Mouse (Mus musculus) hindbrain, embryonic 11.5 days (tissue): Measurements from ENCODE around the gene Ccdc6. TPM values are rescaled to one million over a fixed set of nuclear protein-coding genes. Genes with fewer than 3 reads are reported as not detected.

Source experiments
- ATAC-seq: fragments of 200-750 bp; cut with Nextera tagmentation; 2 replicates; pipeline ENCODE4 v1.8.0; 2017; ENCODE audit warnings: mild to moderate bottlenecking, moderate TSS enrichment, moderate library complexity; ENCODE audit not compliant: low FRiP score
- DNase-seq: peaks from one replicate; pipeline ENCODE4 v3.0.0-alpha.2; 2015; ENCODE audit warnings: low spot score
- H3K27ac ChIP-seq: fragments of 300-500 bp; sonication (generic); 2 replicates; pipeline ENCODE4 v1.5.1; 2014; ENCODE audit warnings: mild to moderate bottlenecking, low read depth, low read length
- H3K27me3 ChIP-seq: fragments of 300-500 bp; sonication (generic); 2 replicates; pipeline ENCODE4 v1.6.1; 2014; ENCODE audit warnings: mild to moderate bottlenecking, low read length, moderate library complexity, mixed read lengths; ENCODE audit not compliant: control insufficient read depth, insufficient read depth
- H3K36me3 ChIP-seq: fragments of 300-500 bp; sonication (generic); 2 replicates; pipeline ENCODE4 v1.6.1; 2014; ENCODE audit warnings: mild to moderate bottlenecking, low read length, moderate library complexity, mixed read lengths; ENCODE audit not compliant: control insufficient read depth, insufficient read depth
- H3K4me1 ChIP-seq: fragments of 300-500 bp; sonication (generic); replicated peaks from 2 replicates; pipeline ENCODE4 v1.6.1; 2014; ENCODE audit warnings: low read length, mixed read lengths; ENCODE audit not compliant: control insufficient read depth, insufficient read depth
- H3K4me2 ChIP-seq: fragments of 300-500 bp; sonication (generic); replicated peaks from 2 replicates; pipeline ENCODE4 v1.6.1; 2014; ENCODE audit warnings: mild to moderate bottlenecking, low read depth, low read length
- H3K4me3 ChIP-seq: fragments of 300-500 bp; sonication (generic); 2 replicates; pipeline ENCODE4 v1.5.1; 2014; ENCODE audit warnings: low read depth, low read length
- H3K9ac ChIP-seq: fragments of 300-500 bp; sonication (generic); 2 replicates; pipeline ENCODE4 v1.6.1; 2014; ENCODE audit warnings: low read depth, low read length
- H3K9me3 ChIP-seq: fragments of 300-500 bp; sonication (generic); 2 replicates; pipeline ENCODE4 v1.6.1; 2016; ENCODE audit warnings: low read length; ENCODE audit not compliant: control insufficient read depth
- WGBS: fragments of 180-500 bp; shearing (Covaris S2); extraction: QIAGEN DNeasy Blood & Tissue Kit; methylation state at CpG from one replicate; pipeline ENCODE4 v1.1.7; 2014; 5-methylcytosine and 5-hydroxymethylcytosine counted together
- polyA plus RNA-seq: library from polyadenylated mRNA; unstranded; fragments of >200 nt; fragmentation: Nextera tagmentation; extraction: Ambion mirVana; gene quantifications from 2 replicates; pipeline ENCODE4 v1.2.1, GENCODE M21; 2014

The Ccdc6 gene
- polyA plus RNA-seq, 1 experiment from 2014 or later: 27.8 TPM

GRCm38 (mm10) chr10:70098626-70099025, 1.7 kb downstream of the Ccdc6 start:
- Histone ChIP-seq H3K4me1 (peaks cover 5% of the 10 kb centered on the region; the same call in 1 of the 2 replicates), H3K27me3 (no peaks in the 10 kb centered on the region), H3K4me2 (peak overlapping the region; percentile 98), H3K27ac (no peak overlapping the region), H3K9me3 (no peaks in the 10 kb centered on the region), H3K36me3 (no peaks in the 10 kb centered on the region), H3K4me3 (peak overlapping the region; percentile 79), H3K9ac (peak overlapping the region; percentile 87)
- 15% methylated on average over 6 of the region's 6 CpGs for WGBS
- DNase-seq (no peak), ATAC-seq (no peak)

- peak overlapping the region; percentile 79; the same call in 1 of the 2 replicates for H3K4me3 ChIP-seq
- no peaks in the 10 kb centered on the region for H3K9me3 ChIP-seq
- no peak overlapping the region for H3K27ac ChIP-seq
- 33% methylated on average over 8 of the region's 8 CpGs for WGBS
- ATAC-seq: no peak
- peaks cover 5% of the 10 kb centered on the region; the same call in 1 of the 2 replicates for H3K4me1 ChIP-seq
- H3K9ac ChIP-seq: peak overlapping the region; percentile 87; the same call in 1 of the 2 replicates
- DNase-seq: no peak
- H3K27me3 ChIP-seq: no peaks in the 10 kb centered on the region
- no peaks in the 10 kb centered on the region for H3K36me3 ChIP-seq
- H3K4me2 ChIP-seq: peak overlapping the region; percentile 98
These were observed 2.1 kb downstream of the Ccdc6 start for GRCm38 (mm10) chr10:70099052-70099451.

GRCm38 (mm10) chr10:70102086-70102485, 5.2 kb downstream of the Ccdc6 start:
- Histone ChIP-seq H3K36me3 (no peaks in the 10 kb centered on the region), H3K9ac (no peak overlapping the region), H3K27me3 (no peaks in the 10 kb centered on the region), H3K9me3 (no peaks in the 10 kb centered on the region), H3K4me3 (no peak overlapping the region), H3K4me1 (peaks cover 5% of the 10 kb centered on the region; the same call in 1 of the 2 replicates), H3K27ac (no peak overlapping the region), H3K4me2 (no peak overlapping the region)
- WGBS: 98% methylated on average over 4 of the region's 4 CpGs
- no peak for DNase-seq
- ATAC-seq: no peak

GRCm38 (mm10) chr10:70108016-70108415, 11.1 kb downstream of the Ccdc6 start:
- Histone ChIP-seq H3K4me3 (no peak overlapping the region), H3K4me2 (no peak overlapping the region), H3K27me3 (no peaks in the 10 kb centered on the region), H3K9me3 (no peaks in the 10 kb centered on the region), H3K9ac (no peak overlapping the region), H3K4me1 (no peaks in the 10 kb centered on the region), H3K27ac (no peak overlapping the region), H3K36me3 (no peaks in the 10 kb centered on the region)
- no peak for ATAC-seq
- WGBS: 64% methylated on average over 10 of the region's 13 CpGs
- DNase-seq: no peak

- no peaks in the 10 kb centered on the region for H3K27me3 ChIP-seq
These were observed 13.1 kb downstream of the Ccdc6 start for GRCm38 (mm10) chr10:70109974-70110373.

GRCm38 (mm10) chr10:70110815-70111214, 13.9 kb downstream of the Ccdc6 start:
- ATAC-seq (no peak), DNase-seq (no peak)
- Histone ChIP-seq H3K4me2 (no peak overlapping the region), H3K9me3 (no peaks in the 10 kb centered on the region), H3K27me3 (no peaks in the 10 kb centered on the region), H3K27ac (no peak overlapping the region), H3K4me3 (no peak overlapping the region), H3K36me3 (no peaks in the 10 kb centered on the region), H3K9ac (no peak overlapping the region), H3K4me1 (no peaks in the 10 kb centered on the region)
- 94% methylated on average over 7 of the region's 7 CpGs for WGBS

More at GRCm38 (mm10) chr10:70109974-70110373, 13.1 kb downstream of the Ccdc6 start:
- Histone ChIP-seq H3K9me3 (no peaks in the 10 kb centered on the region), H3K4me3 (no peak overlapping the region), H3K4me1 (no peaks in the 10 kb centered on the region), H3K27ac (no peak overlapping the region), H3K4me2 (no peak overlapping the region), H3K36me3 (no peaks in the 10 kb centered on the region), H3K9ac (no peak overlapping the region)
- WGBS: 78% methylated on average over 5 of the region's 5 CpGs
- DNase-seq: no peak
- ATAC-seq: no peak

- Histone ChIP-seq H3K4me2 (no peak overlapping the region), H3K4me1 (no peaks in the 10 kb centered on the region), H3K27me3 (no peaks in the 10 kb centered on the region), H3K9me3 (no peaks in the 10 kb centered on the region), H3K27ac (no peak overlapping the region), H3K4me3 (no peak overlapping the region), H3K9ac (no peak overlapping the region), H3K36me3 (no peaks in the 10 kb centered on the region)
- DNase-seq (no peak), ATAC-seq (no peak)
- 93% methylated on average over 6 of the region's 6 CpGs for WGBS
These were observed 14.7 kb downstream of the Ccdc6 start for GRCm38 (mm10) chr10:70111643-70112042.

GRCm38 (mm10) chr10:70114048-70114635, 17.2 kb downstream of the Ccdc6 start:
- H3K27me3 ChIP-seq: no peaks in the 10 kb centered on the region
- no peaks in the 10 kb centered on the region for H3K36me3 ChIP-seq
- H3K4me1 ChIP-seq: no peaks in the 10 kb centered on the region
- H3K4me3 ChIP-seq: no peak overlapping the region
- WGBS: 89% methylated on average over 8 of the region's 8 CpGs
- no peak overlapping the region for H3K4me2 ChIP-seq
- no peak overlapping the region for H3K27ac ChIP-seq
- H3K9ac ChIP-seq: no peak overlapping the region
- no peak for DNase-seq
- H3K9me3 ChIP-seq: no peaks in the 10 kb centered on the region
- no peak for ATAC-seq

GRCm38 (mm10) chr10:70116454-70116853, 19.5 kb downstream of the Ccdc6 start:
- Histone ChIP-seq H3K4me3 (no peak overlapping the region), H3K4me1 (peaks cover 8% of the 10 kb centered on the region), H3K9me3 (no peaks in the 10 kb centered on the region), H3K4me2 (no peak overlapping the region), H3K9ac (no peak overlapping the region), H3K27me3 (no peaks in the 10 kb centered on the region), H3K27ac (no peak overlapping the region), H3K36me3 (no peaks in the 10 kb centered on the region)
- ATAC-seq: no peak
- 94% methylated on average over 7 of the region's 7 CpGs for WGBS
- no peak for DNase-seq
